Mouse (Mus musculus) embryonic fibroblast, embryonic 13.5 days (primary cell): ENCODE results near the gene Rnf215.

Experiments used
- CTCF ChIP-seq: IDR thresholded peaks from 2 replicates; pipeline ENCODE4 v1.5.1; 2011; ENCODE audit warnings: mild to moderate bottlenecking, control low read depth, low read length, moderate library complexity, borderline replicate concordance; ENCODE audit not compliant: insufficient read depth
- POLR2A ChIP-seq: IDR thresholded peaks from 2 replicates; pipeline ENCODE4 v1.6.1; 2011; ENCODE audit warnings: low read depth, mild to moderate bottlenecking, control low read depth, low read length, moderate library complexity

DNA sequence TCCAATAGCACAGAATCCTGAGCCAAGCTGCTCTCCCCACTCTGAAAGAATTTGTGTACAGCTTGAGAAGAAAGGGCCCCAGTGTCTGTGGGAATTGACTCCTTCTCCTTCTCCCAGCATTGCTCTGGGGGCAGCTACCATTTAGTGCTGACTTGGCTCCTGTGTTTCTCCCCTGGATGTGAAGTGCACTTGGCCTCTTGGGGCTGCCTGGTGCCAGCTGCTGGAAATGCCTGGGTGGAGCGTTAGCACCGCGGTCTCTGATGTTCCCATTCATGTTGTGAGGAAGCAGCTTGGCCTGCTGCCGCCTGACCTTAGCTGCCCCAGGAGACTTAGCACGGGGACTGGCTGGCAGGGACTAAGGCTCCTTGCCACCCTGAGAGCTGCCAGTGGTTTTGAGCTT is 39.6 kb downstream of the Rnf215 start:
- no peak for TF ChIP-seq CTCF
- no peak for TF ChIP-seq POLR2A
